Mouse (Mus musculus) right cerebral cortex, postnatal 10 days (tissue): ENCODE data around the gene Gtf3a.
A peak's percentile ranks its signal among the peaks of the same experiment; 100 is the strongest.
"Not testable (repeated sequence)": the region's sequence is repeated elsewhere in the genome, so short reads cannot be mapped to it uniquely, and the experiment has no call there.

Source experiments
- DNase-seq, 2 experiments: peaks; one replicate each; pipeline ENCODE4 v3.0.0; 2021; ENCODE audit warnings: low spot score in 2 of 2

The Gtf3a gene

GRCm38 (mm10) chr5:146948508-146949088 is at the start of gene Gtf3a:
Gene Gtf3a (plus strand): TSS chr5:146948657.
- peak; percentile 81 to 87 for DNase-seq

- no peak for DNase-seq
These were observed 48.1 kb upstream of the Gtf3a start for GRCm38 (mm10) chr5:146900331-146900730.

GRCm38 (mm10) chr5:146901501-146901900 is 47.0 kb upstream of the Gtf3a start:
- no peak for DNase-seq

GRCm38 (mm10) chr5:146904404-146904803 is 44.1 kb upstream of the Gtf3a start:
- peak; percentile 77 to 87 for DNase-seq

- peak; percentile 56 to 84 for DNase-seq
These were observed 42.8 kb upstream of the Gtf3a start for GRCm38 (mm10) chr5:146905486-146906172.

- no peak for DNase-seq
These were observed 40.9 kb upstream of the Gtf3a start for GRCm38 (mm10) chr5:146907533-146907932.

GRCm38 (mm10) chr5:146908629-146909028 is 39.8 kb upstream of the Gtf3a start:
- DNase-seq, result no peak

GRCm38 (mm10) chr5:146912206-146912605 is 36.3 kb upstream of the Gtf3a start:
- no peak for DNase-seq

GRCm38 (mm10) chr5:146913355-146913754 is 35.1 kb upstream of the Gtf3a start:
- DNase-seq, result no peak

- peak; percentile 46 to 80 for DNase-seq
These were observed 34.2 kb upstream of the Gtf3a start for GRCm38 (mm10) chr5:146914088-146914766.

- DNase-seq, result no peak
These were observed 32.2 kb upstream of the Gtf3a start for GRCm38 (mm10) chr5:146916273-146916672.

- DNase-seq, result no peak
These were observed 31.7 kb upstream of the Gtf3a start for GRCm38 (mm10) chr5:146916806-146917205.

GRCm38 (mm10) chr5:146917357-146917756 is 31.1 kb upstream of the Gtf3a start:
- not testable (repeated sequence) for DNase-seq

GRCm38 (mm10) chr5:146919874-146920273 is 28.6 kb upstream of the Gtf3a start:
- DNase-seq, result no peak

GRCm38 (mm10) chr5:146920314-146921161 is 27.9 kb upstream of the Gtf3a start:
- DNase-seq, result no peak

- no peak for DNase-seq
These were observed 27.2 kb upstream of the Gtf3a start for GRCm38 (mm10) chr5:146921224-146921623.

- DNase-seq, result no peak
These were observed 24.9 kb upstream of the Gtf3a start for GRCm38 (mm10) chr5:146923547-146923946.

GRCm38 (mm10) chr5:146926673-146927072 is 21.8 kb upstream of the Gtf3a start:
- no peak for DNase-seq

- no peak for DNase-seq
These were observed 17.0 kb upstream of the Gtf3a start for GRCm38 (mm10) chr5:146931422-146931821.

- no peak for DNase-seq
These were observed 16.4 kb upstream of the Gtf3a start for GRCm38 (mm10) chr5:146931904-146932553.

- no peak for DNase-seq
These were observed 15.0 kb upstream of the Gtf3a start for GRCm38 (mm10) chr5:146933466-146933865.
